Mouse (Mus musculus): ENCODE data around the gene Map3k14. TPM values are rescaled to one million over a fixed set of nuclear protein-coding genes. Genes with fewer than 3 reads are reported as not detected.

Gene Map3k14
- 0.67 and 0.78 TPM in 2 replicates for polyA plus RNA-seq (2015; fragmentation: Nextera tagmentation; extraction: Ambion mirVana)

DNA sequence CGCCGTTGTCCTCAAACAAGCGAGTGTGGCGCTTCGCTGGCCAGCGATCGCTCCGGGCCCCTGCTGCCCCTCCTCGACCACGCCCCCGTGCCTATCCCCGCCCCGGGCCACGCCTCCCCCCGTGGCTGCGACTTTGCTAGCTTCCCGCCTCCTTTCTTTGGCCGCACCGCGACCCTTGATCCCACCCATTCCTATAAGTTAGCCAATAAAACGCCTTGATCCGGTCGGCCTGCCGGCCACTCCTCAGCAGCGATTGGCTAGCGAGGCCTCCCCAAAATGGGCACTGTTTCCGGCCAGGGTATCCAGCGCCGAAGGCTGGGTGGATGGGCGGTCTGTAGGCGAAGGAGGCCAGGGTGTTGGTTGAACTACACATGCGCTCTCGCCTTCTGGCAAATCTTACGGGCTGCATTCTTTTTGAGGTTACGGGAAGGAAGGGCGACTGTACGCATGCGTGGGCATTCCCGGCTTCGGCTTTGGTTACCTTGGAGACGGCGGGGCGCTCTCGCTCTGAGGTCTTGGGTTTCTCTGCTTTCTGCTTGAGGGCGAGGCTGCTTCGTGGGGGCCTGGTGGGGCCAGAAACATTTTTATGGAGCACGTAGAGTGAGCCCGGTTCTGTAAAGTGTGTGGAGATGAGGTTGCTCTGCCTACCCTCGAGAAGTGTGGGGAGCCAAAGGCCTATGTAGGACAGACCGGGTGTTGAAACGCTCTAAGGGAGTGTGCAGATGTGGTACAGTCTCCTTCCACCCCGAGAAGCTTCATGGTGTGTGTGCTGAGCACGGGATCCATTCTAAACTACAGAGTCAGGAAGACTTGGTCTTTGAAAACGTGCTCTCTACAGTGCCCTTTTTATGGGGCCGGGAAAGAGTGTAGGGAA, at the start of gene Map3k14:
Map3k14 (minus strand) TSS at position 127 of the 874 bp plus-strand sequence.
- Histone ChIP-seq H3K4me3 (ENCODE audit: low read depth, low read length) (peak within 1 kb of the TSS; percentile 66), H3K4me2 (ENCODE audit: low read depth, low read length) (peak within 1 kb of the TSS; percentile 91), H3K27me3 (ENCODE audit: insufficient read depth, low read length) (no peaks in the 10 kb centered on the region), H3K9ac (replicated peaks) (peak within 1 kb of the TSS; percentile 73), H3K36me3 (replicated peaks; ENCODE audit: insufficient read depth, low read length) (no peaks in the 10 kb centered on the region), H3K4me1 (ENCODE audit: insufficient read depth) (peaks cover 14% of the 10 kb centered on the region), H3K9me3 (ENCODE audit: low read length) (no peaks in the 10 kb centered on the region), H3K27ac (ENCODE audit: low read depth) (peak within 1 kb of the TSS; percentile 73)
- DNase-seq (peak; percentile 98), ATAC-seq (peak; percentile 96)
- TF ChIP-seq EP300 (IDR thresholded peaks at IDR 0.05; ENCODE audit: low read depth) (no peak), CTCF (IDR thresholded peaks at IDR 0.05; ENCODE audit: low read depth) (no peak)
- WGBS (ENCODE audit: insufficient replicate concordance) = 2% methylated on average over 54 of the region's 55 CpGs

GRCm38 (mm10) chr11:103315379-103315778, 48.1 kb upstream of the Map3k14 start:
- H3K27ac ChIP-seq (ENCODE audit: low read depth) = no peak overlapping the region
- H3K36me3 ChIP-seq (replicated peaks; ENCODE audit: insufficient read depth, low read length) = no peaks in the 10 kb centered on the region
- DNase-seq (no peak), ATAC-seq (no peak)
- H3K4me2 ChIP-seq (ENCODE audit: low read depth, low read length) = no peak overlapping the region
- H3K4me3 ChIP-seq (ENCODE audit: low read depth, low read length) = no peak overlapping the region
- 0 out of 2 replicates have a peak, but pooled peaks cover 8% of the 10 kb centered on the region for H3K27me3 ChIP-seq (ENCODE audit: insufficient read depth, low read length)
- peaks cover 5% of the 10 kb centered on the region; the same call in 1 of the 2 replicates for H3K4me1 ChIP-seq (ENCODE audit: insufficient read depth)
- no peak overlapping the region for H3K9ac ChIP-seq (replicated peaks)
- no peaks in the 10 kb centered on the region for H3K9me3 ChIP-seq (ENCODE audit: low read length)
- no peak for TF ChIP-seq EP300 (IDR thresholded peaks at IDR 0.05; ENCODE audit: low read depth)
- no peak for TF ChIP-seq CTCF (IDR thresholded peaks at IDR 0.05; ENCODE audit: low read depth)
- 40% methylated on average over 5 of the region's 5 CpGs for WGBS (ENCODE audit: insufficient replicate concordance)

GRCm38 (mm10) chr11:103314736-103315374, 47.6 kb upstream of the Map3k14 start:
- 0 out of 2 replicates have a peak, but pooled peaks cover 8% of the 10 kb centered on the region for H3K27me3 ChIP-seq (ENCODE audit: insufficient read depth, low read length)
- no peak overlapping the region for H3K27ac ChIP-seq (ENCODE audit: low read depth)
- ATAC-seq (0 out of 2 replicates have a peak, but pooled peaks have one; percentile 35), DNase-seq (no peak)
- H3K4me2 ChIP-seq (ENCODE audit: low read depth, low read length) = no peak overlapping the region
- WGBS (ENCODE audit: insufficient replicate concordance) = 61% methylated on average over 10 of the region's 10 CpGs
- no peaks in the 10 kb centered on the region for H3K9me3 ChIP-seq (ENCODE audit: low read length)
- no peak overlapping the region for H3K4me3 ChIP-seq (ENCODE audit: low read depth, low read length)
- no peak overlapping the region for H3K9ac ChIP-seq (replicated peaks)
- TF ChIP-seq CTCF (IDR thresholded peaks at IDR 0.05; ENCODE audit: low read depth) = no peak
- TF ChIP-seq EP300 (IDR thresholded peaks at IDR 0.05; ENCODE audit: low read depth) = no peak
- H3K36me3 ChIP-seq (replicated peaks; ENCODE audit: insufficient read depth, low read length) = no peaks in the 10 kb centered on the region
- peaks cover 5% of the 10 kb centered on the region; the same call in 1 of the 2 replicates for H3K4me1 ChIP-seq (ENCODE audit: insufficient read depth)

DNA sequence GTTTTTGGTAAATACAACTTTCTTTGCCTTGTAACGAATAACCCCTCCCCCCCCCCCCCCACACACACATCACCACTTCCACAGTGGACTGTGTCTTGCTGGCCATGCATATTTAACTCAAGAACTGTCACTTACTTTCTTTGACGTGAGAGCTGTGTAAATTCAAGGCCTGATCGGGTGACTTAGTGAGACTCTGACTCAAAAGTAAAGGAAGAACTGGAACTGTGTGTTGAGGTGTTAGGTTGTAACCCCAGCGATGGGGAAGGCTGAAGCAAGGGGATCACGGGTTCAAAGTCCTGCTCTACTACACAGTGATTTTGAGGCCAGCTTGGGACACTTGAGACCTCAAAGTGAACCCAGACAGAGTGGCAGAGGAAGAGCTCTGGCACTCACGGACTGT, 46.3 kb upstream of the Map3k14 start:
- ATAC-seq (no peak), DNase-seq (no peak)
- H3K9me3 ChIP-seq (ENCODE audit: low read length) = no peaks in the 10 kb centered on the region
- no peaks in the 10 kb centered on the region for H3K36me3 ChIP-seq (replicated peaks; ENCODE audit: insufficient read depth, low read length)
- no peak overlapping the region for H3K27ac ChIP-seq (ENCODE audit: low read depth)
- H3K4me3 ChIP-seq (ENCODE audit: low read depth, low read length) = no peak overlapping the region
- no peak overlapping the region for H3K4me2 ChIP-seq (ENCODE audit: low read depth, low read length)
- H3K27me3 ChIP-seq (ENCODE audit: insufficient read depth, low read length) = 0 out of 2 replicates have a peak, but pooled peaks cover 8% of the 10 kb centered on the region
- 69% methylated on average over 6 of the region's 6 CpGs for WGBS (ENCODE audit: insufficient replicate concordance)
- no peak for TF ChIP-seq EP300 (IDR thresholded peaks at IDR 0.05; ENCODE audit: low read depth)
- TF ChIP-seq CTCF (IDR thresholded peaks at IDR 0.05; ENCODE audit: low read depth) = no peak
- H3K9ac ChIP-seq (replicated peaks) = no peak overlapping the region
- peaks cover 5% of the 10 kb centered on the region; the same call in 1 of the 2 replicates for H3K4me1 ChIP-seq (ENCODE audit: insufficient read depth)

DNA sequence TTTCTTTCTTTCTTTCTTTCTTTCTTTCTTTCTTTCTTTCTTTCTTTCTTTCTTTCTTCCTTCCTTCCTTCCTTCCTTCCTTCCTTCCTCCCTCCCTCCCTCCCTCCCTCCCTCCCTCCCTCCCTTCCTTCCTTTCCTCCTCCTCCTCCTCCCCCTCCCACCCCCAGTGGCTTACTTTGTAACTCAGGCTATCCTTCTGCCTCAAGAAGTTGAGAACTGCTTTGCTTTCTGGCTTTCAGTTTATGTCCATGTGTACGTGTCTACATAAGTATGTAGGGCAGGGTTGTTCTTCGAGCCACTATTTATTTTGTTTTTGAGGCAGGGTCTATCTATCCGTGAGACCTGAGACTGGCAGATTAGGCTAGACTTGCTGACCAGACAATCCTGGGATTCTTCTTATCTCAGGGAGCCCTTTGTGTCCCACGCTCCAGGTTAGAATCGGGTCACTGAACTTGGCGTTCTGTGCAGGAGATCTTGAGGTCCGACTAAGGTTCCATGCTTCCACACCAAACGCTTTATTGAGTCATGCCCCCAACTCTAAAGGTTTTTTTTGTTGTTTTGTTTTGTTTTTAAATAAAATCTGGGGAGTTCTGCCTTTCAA, 45.5 kb upstream of the Map3k14 start:
- no peak for TF ChIP-seq CTCF (IDR thresholded peaks at IDR 0.05; ENCODE audit: low read depth)
- no peak for TF ChIP-seq EP300 (IDR thresholded peaks at IDR 0.05; ENCODE audit: low read depth)
- 54% methylated on average over 8 of the region's 8 CpGs for WGBS (ENCODE audit: insufficient replicate concordance)
- H3K9ac ChIP-seq (replicated peaks) = no peak overlapping the region

More for the DNA sequence above, 45.5 kb upstream of the Map3k14 start:
- Histone ChIP-seq H3K36me3 (replicated peaks; ENCODE audit: insufficient read depth, low read length) (no peaks in the 10 kb centered on the region), H3K27me3 (ENCODE audit: insufficient read depth, low read length) (0 out of 2 replicates have a peak, but pooled peaks cover 8% of the 10 kb centered on the region), H3K4me3 (ENCODE audit: low read depth, low read length) (no peak overlapping the region), H3K4me2 (ENCODE audit: low read depth, low read length) (no peak overlapping the region), H3K9me3 (ENCODE audit: low read length) (no peaks in the 10 kb centered on the region), H3K4me1 (ENCODE audit: insufficient read depth) (peaks cover 5% of the 10 kb centered on the region; the same call in 1 of the 2 replicates), H3K27ac (ENCODE audit: low read depth) (no peak overlapping the region)
- ATAC-seq = no peak
- DNase-seq = no peak
